Mouse (Mus musculus) lung, postnatal 36 days (tissue): ENCODE measurements around the gene Tor1a.
"Not testable (repeated sequence)": the region's sequence is repeated elsewhere in the genome, so short reads cannot be mapped to it uniquely, and the experiment has no call there.

ENCODE experiments used
- DNase-seq: peaks from one replicate; pipeline ENCODE4 v3.0.0; 2022; ENCODE audit warnings: mixed read lengths

Gene Tor1a

DNA sequence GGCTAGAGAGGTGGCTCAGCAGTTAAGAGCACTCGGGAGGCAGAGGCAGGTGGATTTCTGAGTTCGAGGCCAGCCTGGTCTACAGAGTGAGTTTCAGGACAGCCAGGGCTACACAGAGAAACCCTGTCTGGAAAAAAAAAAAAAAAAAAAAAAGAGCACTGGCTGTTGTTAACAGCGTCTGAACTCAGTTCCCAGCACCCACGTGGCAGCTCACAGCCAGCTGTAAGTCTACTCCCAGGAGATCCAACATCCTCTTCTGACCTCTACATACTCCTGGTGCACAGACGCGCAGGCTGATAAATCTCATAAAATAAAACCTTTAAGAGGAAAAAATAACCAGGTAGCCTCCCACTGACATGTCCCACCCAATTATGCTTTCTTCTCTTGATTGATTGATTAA is 51.8 kb downstream of the Tor1a start:
- not testable (repeated sequence) for DNase-seq

DNA sequence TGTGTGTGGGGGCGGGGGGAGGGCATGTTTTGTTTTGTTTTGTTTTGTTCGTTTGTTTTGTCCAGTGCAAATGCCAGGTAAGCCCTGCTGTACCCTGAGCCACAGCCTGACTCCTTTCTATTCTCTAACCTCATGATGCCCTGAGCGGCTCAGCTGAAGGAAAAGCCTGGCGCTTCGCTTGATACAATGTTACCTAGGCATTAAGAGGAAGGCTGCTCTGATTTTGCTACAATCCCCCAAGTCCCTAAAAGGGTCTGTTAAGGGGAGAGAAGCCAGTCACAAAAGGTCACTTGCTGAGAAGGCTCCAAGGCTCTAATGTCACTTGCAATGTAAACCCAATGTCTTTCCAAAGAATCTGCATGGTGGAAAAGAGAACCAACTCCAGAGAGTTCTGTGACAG is 52.4 kb downstream of the Tor1a start:
- no peak for DNase-seq

DNA sequence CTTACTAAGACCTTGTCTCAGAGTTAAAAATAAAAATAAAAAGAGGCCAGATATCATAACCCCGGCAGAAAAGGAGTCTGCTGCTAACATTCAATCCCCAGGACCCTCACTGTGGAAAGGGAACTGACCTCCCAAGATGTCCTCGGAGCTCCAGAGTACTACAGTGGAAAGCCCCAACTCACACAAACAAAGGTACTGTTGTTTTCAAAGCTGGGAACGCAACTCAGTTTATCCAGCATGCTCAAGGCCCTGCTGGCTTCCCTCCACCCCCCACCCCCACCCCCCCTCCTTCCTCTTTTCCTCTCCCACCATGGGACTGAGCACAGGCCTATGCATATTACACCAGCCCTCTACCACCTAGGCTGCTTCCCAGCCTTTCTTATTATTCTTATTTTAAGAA is 52.9 kb downstream of the Tor1a start:
- no peak for DNase-seq

DNA sequence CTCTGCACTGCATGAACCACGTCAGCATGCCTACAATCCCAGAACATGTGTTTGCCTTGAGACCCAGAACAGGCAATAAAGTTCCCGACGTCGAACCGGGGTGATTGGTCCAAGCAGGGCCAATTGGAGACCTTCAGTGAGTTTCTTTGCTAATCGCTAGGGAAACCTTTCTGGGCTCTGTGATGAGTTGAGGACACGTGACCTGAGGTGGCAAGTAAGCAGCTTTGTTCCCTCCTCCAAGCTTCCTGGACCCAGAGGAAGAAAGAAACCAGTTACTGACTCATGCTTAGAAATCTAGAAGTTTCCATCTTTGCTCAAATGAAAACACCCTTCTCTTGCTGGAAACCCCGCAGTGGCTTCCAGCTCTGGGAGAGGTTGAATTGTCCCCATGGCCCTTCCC is 54.7 kb downstream of the Tor1a start:
- DNase-seq, result no peak

DNA sequence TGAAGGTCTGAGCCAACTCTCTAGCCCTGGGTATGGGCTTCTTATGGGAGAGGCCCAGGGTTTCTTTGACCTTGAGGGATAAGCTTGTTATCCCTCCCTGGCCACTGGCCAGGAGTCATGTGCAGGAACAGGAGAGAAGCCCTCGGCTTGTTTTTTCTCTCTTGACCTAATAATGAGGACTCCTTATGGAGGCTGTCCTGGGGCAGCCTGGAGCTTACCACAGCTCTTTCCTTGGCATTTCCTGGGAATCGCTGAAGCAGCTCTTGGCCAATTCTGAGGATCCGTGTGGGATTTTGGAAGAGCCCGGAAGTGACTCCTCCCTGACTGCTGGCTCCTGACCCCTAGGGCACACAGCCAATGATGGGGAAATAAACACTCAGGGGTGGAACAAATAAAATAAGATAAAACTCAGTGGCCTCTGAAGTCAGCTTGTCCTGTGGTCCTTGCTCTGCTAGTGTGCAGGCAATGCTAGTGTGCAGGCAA is 55.4 kb downstream of the Tor1a start:
- DNase-seq, result peak; percentile 88
